Mouse (Mus musculus) CD8-positive naive resting alpha-beta T cell, adult 2 months (primary cell): ENCODE results near the gene Armh2.
A peak's percentile ranks its signal among the peaks of the same experiment; 100 is the strongest.
"Not testable (repeated sequence)": the region's sequence is repeated elsewhere in the genome, so short reads cannot be mapped to it uniquely, and the experiment has no call there.

Experiments used
- DNase-seq, 2 experiments: peaks; one replicate each; pipeline ENCODE4 v3.0.0; 2022; ENCODE audit warnings: low read depth in 2 of 2, low spot score in 2 of 2

Armh2 gene

DNA sequence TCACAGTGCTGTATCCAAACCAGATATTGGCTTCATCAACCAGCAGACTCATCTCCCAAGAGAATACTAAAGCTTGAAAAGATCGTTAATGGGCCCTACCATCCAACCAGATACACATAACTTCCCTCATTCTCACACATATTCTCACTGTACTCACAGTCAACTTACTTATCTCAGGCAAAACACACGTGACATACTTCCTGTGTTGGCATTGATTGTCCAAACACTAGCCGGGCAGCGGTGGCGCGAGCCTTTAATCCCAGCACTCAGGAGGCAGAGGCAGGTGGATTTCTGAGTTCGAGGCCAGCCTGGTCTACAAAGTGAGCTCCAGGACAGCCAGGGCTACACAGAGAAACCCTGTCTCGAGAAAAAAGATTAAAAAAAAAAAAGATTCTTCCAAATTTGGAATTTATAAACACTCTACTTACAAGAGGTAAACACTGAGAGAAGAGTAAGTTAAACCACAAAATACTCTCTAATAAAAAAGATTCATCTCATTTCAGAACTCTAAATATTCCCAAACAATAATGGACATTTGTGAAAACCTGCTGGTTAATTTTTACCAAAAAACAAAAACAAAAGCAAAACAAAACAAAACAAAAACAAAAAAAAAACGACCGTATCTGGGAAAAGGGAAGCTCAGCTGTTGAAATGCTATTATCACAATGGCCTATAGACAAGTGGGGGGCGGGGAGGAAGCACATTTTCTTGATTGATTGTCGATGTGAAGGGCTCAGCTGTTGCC lies 17.0 kb downstream of the Armh2 start:
- no peak for DNase-seq

DNA sequence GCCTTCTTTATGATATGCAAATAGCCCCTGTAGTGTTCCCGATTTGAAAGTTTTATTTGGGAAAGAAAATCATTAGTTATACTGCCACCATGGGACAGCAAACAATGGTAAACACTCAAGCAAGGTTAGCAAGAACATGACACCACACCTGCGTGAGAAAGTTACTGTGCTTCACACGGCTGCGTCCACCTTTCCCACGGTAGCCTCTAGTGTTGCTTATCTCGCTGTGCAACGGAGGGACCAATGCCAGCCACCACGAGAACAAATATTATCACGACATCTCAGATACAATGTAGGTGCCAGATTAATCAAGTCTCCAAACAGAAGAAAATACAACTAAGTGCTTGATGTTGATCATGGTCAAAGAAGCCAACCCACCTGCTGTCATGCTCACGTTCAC lies 18.4 kb downstream of the Armh2 start:
- no peak for DNase-seq

DNA sequence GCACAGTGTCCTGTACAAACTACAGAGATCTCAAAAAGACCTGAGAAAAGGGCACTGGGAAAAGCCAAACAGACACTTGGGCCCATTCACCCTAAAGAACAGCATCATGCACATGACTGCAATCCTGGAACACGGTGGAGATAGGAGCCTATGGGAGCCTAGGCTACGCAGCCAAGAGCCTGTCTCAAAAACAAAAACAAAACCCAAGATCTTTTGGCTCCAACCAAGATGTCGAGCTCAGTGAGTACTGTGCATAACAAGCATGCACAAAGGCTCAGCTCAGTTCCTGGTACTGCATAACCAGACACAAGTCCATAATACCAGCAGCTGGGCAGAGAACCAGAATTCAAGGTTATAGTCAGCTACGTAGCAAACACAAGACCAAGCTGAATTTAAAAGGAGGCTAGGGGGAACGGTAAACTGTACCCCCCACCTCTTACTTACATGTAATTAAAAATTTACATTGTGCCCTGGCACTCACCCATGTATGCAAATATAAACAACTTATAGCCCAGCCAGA lies 19.4 kb downstream of the Armh2 start:
- no peak for DNase-seq

DNA sequence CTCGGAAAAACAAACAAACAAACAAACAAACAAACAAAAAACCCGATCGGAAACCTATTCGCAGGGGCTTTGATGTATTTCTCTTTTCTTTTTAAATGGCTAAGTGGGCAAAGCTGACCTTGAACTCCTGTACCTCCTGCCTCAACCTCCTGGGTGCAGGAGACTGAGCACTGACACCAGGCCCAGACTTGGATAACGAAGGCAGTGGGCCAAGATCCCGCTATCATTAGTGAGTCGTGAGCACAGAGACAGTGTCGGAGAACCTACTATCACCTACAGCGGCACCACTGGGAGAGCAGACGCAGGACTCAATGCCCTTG lies 20.0 kb downstream of the Armh2 start:
- DNase-seq = no peak

DNA sequence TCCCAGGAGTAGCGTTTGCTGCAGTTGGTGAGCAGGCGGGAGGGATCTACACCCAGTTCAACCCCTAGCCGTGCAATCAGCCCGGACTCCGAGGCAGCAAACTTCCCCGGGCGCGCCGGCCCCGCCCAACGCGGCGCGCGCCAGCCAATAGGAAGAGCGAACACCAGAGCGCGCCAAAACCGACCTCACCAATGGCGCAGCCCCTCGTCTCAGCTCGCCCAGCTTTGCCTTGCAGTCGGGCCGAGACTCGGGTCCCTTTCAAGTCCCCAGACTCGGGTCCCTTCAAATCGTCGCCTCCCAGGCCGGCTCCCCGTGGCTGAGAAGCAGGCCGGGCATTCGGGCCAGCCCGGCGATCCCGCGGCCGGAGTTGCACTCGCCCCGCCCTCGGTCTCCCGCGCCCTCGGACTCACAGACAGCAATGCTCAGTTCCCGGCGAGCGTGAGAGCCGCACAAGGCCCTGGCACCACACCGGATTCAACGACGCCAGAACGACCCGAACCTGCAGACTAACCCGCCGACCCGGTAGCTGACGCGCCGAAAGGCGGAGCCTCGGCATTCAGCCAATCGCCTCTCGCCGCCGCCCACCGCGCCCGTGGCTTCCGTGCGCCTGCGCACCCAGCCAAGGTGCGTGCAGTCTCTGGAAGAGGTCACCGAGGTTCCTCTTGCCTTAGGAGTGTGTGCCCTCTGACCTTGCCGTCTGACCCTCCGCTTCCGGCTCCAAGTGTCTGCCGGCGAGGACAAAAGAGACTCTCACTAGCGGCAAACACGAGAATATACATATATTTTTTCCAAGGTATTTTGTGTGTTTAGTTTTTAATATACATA lies 20.6 kb downstream of the Armh2 start, which contains the start of gene Gmnn:
Gene Gmnn (minus strand): TSS at position 521 of the 825 bp plus-strand sequence.
- peak; percentile 81 to 86 for DNase-seq

DNA sequence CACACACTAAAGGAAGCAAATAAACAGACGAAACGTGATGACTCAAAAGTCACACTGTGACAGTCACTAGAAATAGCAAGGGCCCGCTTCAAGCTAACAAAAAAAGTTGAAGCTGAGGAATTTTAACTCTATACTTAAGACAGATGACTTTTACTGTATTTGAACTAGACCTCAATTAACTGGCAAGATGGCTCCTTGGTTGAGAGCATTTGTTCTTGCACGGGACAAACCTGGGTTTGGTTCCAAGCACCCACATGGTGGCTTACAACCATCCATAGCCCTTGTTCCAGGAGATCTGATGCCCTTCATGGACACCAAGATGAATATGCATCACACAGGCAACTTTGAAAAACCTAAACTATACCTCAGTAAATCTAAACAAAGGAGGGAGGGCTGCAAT lies 21.2 kb downstream of the Armh2 start:
- DNase-seq = no peak

DNA sequence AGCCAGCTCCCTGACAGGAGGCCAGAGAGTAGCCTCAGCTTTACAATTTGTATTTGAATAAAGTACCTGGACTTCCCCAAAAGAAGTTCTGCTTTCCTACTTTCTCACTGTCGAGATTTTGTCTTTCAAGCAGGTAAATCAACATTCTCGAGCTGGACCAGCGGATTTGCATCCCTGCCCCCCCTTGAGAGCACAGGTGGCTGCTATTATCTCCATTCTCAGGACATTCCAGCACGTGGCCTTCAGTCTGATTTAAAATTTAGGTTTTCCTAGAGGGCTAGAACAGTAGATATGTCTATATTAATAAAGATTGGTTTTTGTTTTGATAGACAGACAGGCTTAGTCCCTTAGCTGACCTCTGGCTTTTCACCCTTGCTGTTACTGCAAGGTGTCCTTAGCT lies 26.8 kb downstream of the Armh2 start:
- DNase-seq = not testable (repeated sequence)

DNA sequence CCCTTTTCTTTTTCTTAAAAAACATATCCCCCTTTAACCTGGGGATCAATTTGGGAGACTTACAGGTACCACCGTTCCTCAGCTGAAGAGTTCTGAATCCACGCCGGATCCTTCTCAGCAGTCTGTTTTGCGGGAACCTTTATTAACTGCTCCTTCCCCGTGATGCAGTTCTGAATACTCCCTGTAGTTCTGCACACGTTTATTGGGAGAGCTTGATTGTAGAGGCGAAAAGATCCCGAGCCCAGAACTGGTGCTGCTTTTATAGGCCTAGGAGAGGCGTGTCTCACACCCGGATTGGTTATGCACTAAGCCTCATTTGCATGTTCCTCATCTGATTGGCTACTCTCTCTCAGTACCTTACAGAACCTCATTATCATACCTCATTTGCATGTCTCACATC lies 30.4 kb downstream of the Armh2 start:
- not testable (repeated sequence) for DNase-seq

DNA sequence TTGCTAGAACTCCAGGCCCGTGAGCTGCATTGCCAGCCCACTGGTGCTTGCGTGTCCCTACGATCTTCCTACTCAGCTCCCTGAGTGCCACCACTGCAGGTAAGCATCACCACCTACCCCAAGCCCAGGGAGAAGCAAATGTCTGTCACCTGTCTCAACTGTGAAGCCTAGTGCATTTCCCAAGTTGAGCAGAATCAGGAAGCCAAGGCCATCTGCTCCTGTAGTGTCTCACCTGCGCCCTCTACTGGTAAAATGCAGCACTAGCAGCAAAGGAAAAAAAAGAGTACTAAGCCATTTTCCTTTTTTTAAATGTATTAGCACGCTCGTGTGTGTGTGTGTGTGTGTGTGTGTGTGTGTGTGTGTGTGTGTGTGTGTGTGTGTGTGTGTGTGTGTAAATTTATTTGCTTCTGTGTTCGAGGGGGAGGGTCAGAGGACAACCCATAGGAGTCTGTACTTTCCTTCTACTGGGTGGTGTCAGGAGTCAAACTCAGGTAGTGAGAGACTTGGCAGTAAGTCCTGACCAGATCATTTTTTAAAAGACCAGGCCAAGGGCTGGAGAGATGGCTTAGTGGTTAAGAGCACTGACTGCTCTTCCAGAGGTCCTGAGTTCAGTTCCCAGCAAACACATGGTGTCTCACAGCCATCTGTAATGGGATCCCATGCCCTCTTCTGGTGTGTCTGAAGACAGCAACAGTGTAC lies 35.3 kb downstream of the Armh2 start:
- peak; percentile 58 to 68 for DNase-seq

DNA sequence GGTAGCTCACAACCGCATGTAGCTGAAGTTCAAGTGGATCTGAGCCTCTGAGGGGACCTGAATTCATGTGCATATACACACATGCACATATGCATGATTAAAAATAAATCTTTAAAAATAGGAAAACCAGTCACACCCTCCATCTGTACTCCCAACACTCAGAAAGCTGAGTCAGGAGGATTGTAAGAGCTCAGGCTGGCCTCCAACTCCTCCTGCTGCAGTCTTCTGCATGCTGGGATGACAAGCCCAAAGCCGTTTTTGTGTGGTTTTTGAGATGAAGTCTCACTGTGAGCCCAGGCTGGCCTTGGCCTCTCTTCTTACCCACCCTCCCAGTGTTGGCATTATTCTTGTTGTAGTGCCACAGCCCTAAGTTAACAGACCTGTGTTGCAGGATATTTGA lies 37.0 kb downstream of the Armh2 start:
- no peak for DNase-seq

DNA sequence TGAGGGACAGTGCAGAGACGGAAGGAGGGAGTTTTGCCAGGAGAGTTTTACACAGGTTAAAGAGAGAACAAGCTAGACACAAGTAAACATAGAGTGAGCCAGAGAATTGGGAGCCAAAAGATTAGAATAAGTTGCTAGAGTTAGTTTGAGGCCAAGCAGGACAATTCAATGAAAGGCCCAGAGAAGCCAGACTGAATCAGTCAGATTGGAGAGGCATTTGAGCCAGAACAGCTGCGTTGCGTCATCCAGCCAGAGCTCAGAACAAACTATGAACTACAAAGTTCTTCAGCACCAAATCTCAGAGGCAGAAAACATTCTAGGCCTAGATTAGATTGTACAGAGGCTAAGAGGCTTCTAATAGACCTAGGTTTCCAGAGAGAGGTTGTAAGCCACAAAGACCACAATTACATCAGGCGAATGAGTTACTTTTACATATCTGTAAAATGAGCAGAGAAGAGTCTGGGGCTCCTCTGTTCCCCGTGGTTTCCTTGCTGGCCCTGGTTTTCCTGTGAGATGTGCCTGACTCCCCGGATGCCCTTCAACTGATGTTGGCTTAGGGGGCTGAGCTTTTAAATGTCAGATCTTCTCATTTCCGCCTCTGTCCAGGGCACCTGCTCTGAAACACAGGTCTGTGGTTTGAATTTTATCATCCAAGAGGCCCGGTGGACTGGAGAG lies 37.8 kb downstream of the Armh2 start:
- peak; percentile 23 to 33 for DNase-seq

DNA sequence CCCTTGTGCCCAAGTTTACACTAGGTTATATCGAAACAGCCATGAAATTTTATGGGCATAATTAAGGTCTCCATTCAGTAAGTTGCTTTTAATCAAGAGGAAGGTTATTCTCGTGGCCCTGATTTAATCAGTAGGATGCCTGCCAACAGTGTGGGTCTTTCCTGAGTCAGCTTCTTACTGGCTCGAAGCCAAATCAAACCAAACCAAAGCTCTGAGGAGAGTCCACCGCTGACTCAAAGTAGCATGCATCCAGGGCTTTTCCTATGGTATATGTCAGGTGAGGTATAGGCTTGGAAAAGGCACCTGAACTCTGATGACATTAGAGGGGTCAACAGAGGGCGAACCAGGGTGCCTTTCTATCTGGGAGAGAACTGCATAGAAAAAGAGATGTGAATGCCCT lies 40.9 kb downstream of the Armh2 start:
- no peak for DNase-seq

DNA sequence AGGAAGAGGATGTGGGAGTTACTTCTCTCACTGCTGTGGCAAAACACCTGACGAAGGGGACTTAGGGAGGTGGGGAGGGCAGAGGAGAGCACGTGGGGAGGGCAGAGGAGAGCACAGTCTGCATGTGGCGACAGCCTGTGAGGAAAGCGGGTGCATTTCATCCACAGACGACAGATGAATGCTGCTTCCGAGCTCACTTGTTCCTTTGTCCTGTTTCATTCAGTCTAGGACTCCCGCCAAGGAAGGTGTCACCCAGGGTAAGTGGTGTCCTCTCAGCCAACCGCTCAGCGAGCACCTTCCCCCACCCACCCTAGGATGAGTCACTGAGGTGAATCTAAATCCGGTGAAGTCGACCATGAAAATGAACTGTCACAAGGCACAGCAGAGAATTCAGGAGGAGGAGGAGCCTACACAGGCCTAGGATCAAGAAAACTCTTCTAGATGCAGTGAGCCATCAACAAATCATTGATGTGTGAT lies 45.0 kb downstream of the Armh2 start:
- DNase-seq = peak; percentile 59 to 74

DNA sequence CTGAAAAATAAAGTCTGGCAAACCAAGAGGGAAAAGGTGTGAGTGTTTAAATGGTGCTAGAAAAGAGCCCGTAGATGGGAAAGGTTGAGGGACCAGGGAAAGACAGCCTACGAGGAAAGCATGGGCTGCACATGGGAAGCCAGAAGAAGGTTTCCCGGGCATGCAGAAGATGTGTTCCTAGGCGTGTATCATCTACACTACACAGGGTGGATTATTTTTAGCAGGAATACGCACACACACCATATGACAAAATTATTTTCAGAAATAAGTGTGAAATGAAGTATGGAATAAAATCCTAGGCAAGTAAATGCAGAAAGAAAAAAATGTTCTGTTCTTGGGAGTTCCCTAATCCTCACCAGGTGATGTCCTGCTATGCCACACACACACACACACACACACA lies 46.4 kb downstream of the Armh2 start:
- DNase-seq = no peak

DNA sequence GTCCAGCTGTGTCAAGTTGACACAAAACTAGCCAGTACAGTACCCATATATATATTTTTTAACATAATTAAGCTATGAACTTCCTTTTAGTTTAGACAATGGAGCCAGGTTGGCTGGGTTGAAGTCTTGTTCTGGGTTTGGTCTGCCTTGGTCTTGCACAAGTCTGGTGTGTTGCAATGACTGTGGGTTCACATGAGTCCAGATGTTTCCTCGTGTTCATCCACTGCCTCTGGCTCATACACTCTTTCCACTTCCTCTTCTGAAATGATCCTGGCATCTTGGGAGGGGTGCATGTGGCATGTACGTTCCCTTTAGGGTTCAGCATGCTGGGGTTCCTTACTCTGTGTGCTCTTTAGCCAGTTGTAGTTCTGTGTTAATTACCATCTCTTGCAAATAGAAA lies 50.3 kb downstream of the Armh2 start:
- DNase-seq = no peak

DNA sequence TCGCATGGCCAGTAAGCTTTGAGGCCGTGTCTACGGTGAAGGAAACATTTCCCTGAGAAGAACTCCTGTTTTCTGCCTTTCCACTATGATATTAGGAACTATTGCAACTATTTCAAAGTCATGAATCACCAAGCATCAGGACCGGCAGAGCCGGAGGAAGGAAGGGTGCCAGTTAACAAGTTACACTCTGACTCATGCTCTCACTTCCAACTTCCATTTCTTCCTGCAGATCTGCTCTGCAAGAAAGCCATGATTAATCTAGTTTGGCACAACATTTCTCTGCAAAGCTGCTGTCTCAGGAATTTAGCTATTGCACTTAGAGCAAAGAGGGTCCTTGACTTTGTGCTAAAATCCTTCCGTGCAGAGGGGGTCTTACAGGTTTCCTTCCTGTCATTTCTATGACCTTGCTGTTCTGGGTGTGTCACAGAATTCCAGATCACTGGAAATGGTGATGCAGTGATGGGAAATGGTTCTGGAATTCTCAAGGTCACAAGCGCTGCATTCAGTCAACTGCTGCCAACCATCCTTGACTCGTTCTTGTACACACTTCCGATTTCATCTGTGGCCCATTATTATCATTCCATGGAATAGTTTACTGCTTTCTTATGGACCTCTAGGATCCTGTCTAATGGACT lies 51.5 kb downstream of the Armh2 start:
- no peak for DNase-seq
